Mouse (Mus musculus): ENCODE data around the gene Adamtsl1. TPM values are rescaled to one million over a fixed set of nuclear protein-coding genes. Genes with fewer than 3 reads are reported as not detected.

Adamtsl1 gene
- total RNA-seq, 2 experiments from 2014 or later: 3.8 to 4.9 TPM

DNA sequence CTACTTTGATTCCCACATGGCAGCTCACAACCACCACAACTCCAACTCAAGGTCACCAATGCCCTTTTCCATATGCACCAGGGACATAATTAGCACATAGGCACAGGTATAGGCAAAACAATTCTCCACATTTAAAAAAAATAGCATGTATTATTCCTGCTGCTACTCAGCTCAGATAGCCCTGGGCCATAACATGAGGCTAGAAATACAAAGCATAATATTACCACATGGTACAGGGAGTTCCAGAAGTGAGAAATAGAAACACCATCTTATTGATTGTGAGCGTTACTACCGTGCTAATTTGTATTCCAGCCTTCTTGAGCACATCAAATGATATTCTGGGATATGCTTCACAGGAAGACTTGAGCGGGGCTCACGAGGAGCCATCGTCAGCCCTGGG lies 155.3 kb downstream of the Adamtsl1 start:
- no peak for DNase-seq
- intact Hi-C loops (cut with DNase I): no loop called here

DNA sequence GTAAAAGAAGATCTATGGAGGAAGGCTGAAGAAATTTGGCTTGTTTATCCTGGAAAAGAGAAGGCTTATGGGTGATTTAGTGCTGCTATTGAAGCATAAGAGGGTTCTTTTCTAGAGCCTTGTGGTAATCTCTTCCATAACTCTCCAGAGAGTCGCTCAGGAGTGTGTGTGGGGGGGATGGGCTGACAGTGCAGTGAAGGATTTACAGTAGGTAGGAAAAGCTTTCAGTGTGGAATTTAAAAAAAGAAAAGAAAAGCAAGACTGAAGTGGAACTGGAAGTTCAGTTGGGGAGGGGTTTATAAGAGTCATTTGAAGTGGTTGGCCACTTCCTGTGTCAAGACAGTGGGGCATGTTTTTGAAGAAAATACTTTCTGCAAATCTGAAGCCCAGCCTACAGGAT lies 155.8 kb downstream of the Adamtsl1 start:
- intact Hi-C loops (cut with DNase I): no loop called here
- DNase-seq: no peak

GRCm38 (mm10) chr4:85672290-85672689 lies 158.3 kb downstream of the Adamtsl1 start:
- intact Hi-C loops (cut with DNase I): no loop called here
- no peak for DNase-seq

- intact Hi-C loops (cut with DNase I): no loop called here
Measured at GRCm38 (mm10) chr4:85677621-85678020, 163.6 kb downstream of the Adamtsl1 start.

DNA sequence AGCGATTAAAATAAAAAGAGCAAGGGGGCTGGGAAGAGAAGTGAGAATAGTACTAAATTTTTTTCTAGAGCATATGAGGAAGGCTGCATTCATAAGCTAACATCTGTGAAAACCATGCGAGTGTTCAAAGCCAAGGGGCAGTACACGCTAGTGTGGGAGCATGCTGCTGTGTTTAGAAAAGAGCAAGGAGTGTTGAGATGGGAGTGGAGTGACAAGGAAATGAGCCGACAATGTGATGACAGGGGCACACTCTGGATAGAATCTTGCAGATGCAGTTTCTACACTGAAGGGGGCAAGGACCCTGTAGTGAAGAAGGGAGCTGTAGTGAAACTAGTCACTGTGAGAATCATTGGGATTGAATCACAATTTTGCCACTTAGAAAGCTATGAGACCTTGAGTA lies 172.2 kb downstream of the Adamtsl1 start:
- intact Hi-C loops (cut with DNase I): no loop called here
- no peak for DNase-seq

More at GRCm38 (mm10) chr4:85677621-85678020, 163.6 kb downstream of the Adamtsl1 start:
- DNase-seq: no peak

GRCm38 (mm10) chr4:85695237-85695636 lies 181.3 kb downstream of the Adamtsl1 start:
- DNase-seq: no peak
- intact Hi-C loops (cut with DNase I): no loop called here

GRCm38 (mm10) chr4:85707352-85708057 lies 193.5 kb downstream of the Adamtsl1 start:
- intact Hi-C loops (cut with DNase I): no loop called here
- DNase-seq: no peak

GRCm38 (mm10) chr4:85709636-85710035 lies 195.7 kb downstream of the Adamtsl1 start:
- no peak for DNase-seq
- intact Hi-C loops (cut with DNase I): no loop called here

DNA sequence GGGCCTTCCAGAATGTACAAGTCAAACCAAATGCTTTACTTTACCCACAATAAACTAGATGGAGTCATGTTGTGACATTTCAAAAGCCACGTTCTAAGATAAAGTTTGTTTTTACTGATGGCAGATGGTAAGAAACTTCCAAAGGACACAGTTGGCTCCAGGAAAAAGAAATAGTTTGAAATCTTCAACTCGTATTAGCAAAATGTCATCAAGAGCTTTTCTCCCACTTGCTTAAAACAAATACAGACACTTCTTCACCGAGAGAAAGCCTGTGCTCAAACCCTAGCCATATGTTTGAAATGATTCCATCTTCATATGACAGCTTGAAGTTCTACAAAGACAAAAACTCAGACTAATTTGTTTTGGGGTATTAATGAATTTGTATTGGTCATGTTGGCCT lies 211.0 kb downstream of the Adamtsl1 start:
- intact Hi-C loops (cut with DNase I): no loop called here
- DNase-seq: no peak

DNA sequence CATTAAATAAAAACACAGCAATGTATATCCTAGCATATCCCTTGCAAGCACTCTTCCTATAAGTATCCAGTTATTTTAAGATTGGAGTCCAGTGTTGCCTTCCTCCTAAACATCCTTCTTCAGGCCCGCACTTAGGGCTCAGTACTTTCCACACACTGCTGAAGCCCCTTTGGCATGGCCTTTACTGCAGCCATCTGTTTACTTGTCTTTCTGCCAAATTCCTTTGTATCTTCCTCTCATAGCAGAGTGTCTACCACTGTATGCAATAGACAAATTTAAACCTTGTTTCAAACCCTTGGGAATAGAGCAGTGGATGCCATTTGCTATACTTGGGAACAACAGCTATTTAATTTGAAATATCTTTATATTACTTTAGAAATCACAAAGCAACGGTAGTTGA lies 213.8 kb downstream of the Adamtsl1 start:
- intact Hi-C loops (cut with DNase I): no loop called here
- DNase-seq: no peak

DNA sequence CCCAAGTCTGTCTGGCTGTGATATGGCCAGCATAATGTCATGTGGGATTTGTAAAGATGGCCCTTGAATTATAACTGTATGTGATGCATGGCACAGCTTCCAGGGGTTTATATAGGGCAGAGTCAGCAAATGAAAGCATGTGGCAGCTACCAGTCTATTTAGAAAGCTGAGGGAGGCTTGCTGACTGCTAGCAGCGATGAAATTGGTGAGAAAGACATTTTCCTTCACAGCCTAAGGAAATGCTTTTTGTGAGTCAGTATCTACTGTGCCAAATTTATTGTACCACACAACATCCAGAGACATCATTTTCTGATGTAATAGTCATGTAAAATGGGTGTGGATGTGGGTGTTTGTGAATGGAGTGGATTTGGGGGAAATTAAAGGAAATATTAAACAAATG lies 214.4 kb downstream of the Adamtsl1 start:
- no peak for DNase-seq
- intact Hi-C loops (cut with DNase I): no loop called here

GRCm38 (mm10) chr4:85740478-85740877 lies 226.5 kb downstream of the Adamtsl1 start:
- no peak for DNase-seq
- intact Hi-C loops (cut with DNase I): no loop called here

DNA sequence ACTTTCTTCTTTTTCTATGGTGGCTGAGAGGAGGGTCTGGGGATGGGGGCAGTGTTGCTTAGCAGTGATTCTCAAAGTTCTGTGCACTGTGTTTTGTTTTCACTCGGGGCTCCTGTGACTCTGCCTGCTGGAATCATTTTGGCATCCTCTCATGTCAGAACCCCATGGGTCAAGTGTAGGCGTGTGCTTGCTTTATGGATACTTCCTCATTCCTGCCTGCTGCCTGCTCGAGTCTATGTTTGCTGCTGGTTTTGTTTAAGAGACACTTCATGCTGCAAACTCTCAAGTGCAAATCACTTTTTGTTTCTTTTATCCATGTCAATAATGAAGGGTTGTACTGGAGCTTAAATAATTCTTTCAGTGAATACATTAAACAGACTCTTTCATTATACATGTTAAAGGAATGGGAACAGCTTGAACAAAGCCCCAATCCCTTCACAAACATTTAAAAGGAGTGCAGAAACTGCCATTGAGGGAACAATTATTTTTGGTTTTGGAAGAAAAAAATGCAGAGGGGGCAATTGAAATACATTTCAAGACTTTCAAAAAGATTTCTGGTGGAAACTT lies 227.9 kb downstream of the Adamtsl1 start:
- DNase-seq: no peak
- intact Hi-C loops (cut with DNase I): no loop called here

DNA sequence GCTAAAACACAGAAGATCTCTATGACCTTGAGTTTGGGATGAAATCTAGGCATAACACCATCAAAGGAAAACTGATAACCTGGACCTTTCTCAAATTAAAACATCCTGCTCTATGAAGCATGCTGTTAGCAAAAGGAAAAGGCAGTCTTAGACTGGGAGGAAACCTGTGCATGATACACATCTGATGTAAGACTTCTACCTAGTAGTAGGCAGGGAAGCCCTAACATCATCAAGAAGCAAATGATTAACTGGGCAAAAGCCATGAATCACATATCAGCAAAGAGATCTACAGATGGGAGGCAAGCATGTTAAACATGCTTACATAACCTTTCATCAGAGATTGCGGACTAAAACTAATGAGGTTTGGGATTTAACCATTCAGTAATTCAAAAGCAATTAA lies 229.5 kb downstream of the Adamtsl1 start:
- DNase-seq: no peak

DNA sequence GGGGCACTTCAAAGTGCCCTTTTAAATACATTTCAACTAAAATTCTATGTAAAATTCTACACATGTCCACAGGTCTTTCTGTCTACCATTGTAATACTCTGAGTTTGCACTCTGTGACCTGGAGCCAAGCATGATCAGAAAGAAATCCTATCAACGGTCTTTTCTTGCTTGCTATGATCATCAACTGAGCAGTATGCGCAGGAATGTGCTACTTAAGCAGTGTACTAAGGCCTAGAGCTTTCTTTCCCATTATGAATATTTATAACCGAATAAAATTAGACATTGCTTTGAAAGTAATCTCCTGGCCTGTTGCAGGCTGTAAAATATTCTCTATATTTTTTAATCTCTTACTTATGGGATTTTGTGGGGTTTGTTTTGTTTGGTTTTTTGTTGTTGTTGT lies 248.7 kb downstream of the Adamtsl1 start:
- no peak for DNase-seq
- intact Hi-C loops (cut with DNase I): no loop called here

More for the DNA sequence above, 229.5 kb downstream of the Adamtsl1 start:
- intact Hi-C loops (cut with DNase I): no loop called here

- intact Hi-C loops (cut with DNase I): no loop called here
- no peak for DNase-seq
Measured at GRCm38 (mm10) chr4:85763161-85764014, 249.4 kb downstream of the Adamtsl1 start.

- intact Hi-C loops (cut with DNase I): no loop called here
- DNase-seq: no peak
Measured at GRCm38 (mm10) chr4:85764015-85764450, 250.1 kb downstream of the Adamtsl1 start.

GRCm38 (mm10) chr4:85764476-85764875 lies 250.5 kb downstream of the Adamtsl1 start:
- intact Hi-C loops (cut with DNase I): no loop called here
- no peak for DNase-seq

GRCm38 (mm10) chr4:85767666-85768065 lies 253.7 kb downstream of the Adamtsl1 start:
- no peak for DNase-seq
- intact Hi-C loops (cut with DNase I): no loop called here

DNA sequence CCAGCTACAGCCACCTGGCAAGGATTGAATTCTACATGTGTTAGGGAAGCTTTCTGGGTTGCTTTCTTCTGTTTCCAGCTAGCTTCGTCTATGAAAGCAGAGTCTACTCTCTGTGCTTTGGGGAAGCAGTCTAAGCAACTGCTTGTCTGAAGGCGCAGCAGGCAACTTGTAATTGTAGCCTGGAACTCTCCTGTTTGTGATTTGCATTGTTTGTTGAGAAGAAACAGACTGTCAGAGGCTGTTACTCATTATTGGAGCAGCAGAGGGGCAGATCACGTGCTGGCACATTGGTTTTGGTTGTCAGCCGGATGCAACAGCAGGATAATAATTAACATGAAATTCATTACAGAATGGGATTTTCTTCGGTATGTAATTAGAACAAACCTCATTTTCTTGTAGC lies 254.1 kb downstream of the Adamtsl1 start:
- no peak for DNase-seq
- intact Hi-C loops (cut with DNase I): no loop called here

DNA sequence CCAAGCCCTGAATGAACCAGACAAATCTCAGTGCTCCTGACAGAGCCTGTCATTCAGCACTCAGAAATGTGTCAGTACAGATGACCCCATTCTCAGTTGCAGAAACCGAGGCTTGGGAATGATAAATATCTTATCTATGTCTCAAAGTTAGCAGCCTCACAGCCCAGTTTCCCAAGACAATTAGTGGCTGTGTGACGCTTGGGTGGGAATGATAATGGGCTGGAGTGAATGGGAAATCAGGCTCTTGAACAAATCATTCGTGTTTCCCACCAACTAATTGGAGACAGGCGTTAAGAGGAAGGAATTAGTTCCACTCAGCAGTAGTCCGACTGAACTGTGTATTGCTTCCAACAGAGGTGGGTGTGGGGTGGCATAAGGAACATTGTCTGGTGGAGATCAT lies 268.5 kb downstream of the Adamtsl1 start:
- no peak for DNase-seq
- intact Hi-C loops (cut with DNase I): no loop called here

Data from heart, postnatal 14 days (tissue).